Mouse (Mus musculus): ENCODE data around the gene Usp53.
"Not testable (repeated sequence)": the region's sequence is repeated elsewhere in the genome, so short reads cannot be mapped to it uniquely, and the experiment has no call there.

Usp53 gene

DNA sequence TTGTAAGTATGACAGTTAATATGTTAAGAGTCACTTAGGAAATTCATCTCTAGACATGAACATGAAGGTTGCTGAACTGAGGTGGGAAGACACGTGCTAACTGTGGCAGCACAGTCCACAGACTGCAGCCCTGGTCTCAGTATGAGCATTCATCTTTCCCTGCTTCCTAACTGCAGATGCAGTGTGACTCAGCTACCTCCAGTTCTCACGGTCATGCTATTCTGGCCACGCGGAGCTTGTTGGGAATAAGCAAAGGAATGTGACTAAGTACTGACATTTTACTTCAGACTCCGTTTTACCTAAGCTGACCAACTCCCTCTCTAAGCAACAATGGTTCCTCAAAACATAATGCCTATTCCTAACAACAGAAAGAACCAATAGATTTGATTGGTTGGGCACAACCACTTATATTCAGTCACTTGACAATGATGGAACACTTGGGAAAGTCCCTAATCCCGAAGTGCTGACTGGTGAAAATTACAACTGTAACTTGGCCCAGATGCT is 40.9 kb downstream of the Usp53 start:
- DNase-seq = no peak

DNA sequence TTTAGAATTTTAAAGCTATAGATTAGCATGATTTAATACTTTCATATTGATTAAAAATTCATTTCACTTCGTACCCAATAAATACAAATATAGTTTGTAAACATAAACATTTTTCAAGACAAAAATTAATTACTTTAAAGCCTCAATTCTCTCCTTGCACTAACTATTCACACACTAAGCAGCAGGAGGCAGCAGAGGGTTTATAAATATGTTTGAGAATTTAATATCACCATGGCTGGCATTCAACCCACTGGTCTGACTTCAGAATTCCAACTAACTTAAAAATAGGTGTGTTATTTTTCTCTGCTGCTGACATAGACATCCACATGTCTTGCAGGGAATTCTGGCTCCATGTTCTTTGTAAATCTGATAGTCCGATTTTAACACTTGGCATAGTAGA is 45.1 kb downstream of the Usp53 start:
- no peak for DNase-seq

DNA sequence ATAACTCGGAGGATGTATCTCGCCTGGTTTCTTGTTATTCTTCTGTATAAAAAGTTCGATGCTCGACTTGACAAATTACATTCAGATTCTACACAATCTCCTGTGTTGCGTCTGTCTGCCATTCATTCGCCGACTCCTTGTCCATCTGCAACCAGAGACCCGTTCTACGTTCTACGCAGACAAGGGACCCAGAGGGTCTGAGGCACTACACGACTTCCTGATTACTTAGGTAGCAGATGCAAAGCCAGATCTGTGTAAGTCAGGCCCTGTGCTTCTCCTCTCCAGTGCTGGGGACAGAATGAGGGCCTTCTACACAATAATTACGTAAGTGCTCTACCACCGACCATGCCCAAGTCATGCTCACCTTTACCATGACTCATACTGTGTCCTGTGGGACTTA is 47.1 kb downstream of the Usp53 start:
- DNase-seq = not testable (repeated sequence)

DNA sequence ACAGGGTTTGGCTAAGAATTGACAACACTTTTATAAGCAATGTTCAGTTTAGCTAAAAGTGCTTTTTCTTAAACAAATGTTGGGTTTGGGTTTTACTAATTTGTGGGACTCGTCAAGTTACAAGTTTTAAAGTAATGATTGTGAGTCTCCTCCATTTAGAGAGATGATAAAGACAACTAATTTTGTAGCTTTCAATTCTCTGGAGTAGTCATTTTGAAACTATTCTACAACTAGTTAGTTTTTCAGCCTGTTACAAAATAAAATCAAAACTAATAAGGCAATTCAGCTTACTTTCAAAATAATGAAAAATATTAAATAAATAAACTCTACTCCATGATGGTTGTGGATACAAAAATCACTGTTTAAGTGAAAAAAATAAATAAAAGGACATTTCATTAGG is 51.8 kb downstream of the Usp53 start:
- no peak for DNase-seq

DNA sequence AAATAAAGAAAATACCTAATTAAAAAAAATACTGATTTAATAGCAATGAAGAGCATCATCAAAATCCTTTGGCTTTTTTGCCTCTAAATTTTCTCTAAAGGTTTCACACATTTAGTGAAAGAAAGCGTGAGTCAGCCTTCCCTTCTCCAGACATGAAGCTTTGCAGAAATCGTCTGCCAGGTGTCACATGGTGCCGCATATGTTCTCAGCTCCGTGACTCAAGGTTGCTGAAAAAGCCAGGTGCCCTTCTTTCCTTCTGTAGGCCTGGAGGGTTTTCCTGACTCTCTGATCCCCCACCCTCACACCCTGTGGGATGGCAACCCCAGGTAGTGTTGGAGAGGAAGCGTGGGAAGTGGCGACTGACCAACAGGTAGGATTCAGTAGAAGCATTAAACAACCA is 54.6 kb downstream of the Usp53 start:
- DNase-seq = no peak

DNA sequence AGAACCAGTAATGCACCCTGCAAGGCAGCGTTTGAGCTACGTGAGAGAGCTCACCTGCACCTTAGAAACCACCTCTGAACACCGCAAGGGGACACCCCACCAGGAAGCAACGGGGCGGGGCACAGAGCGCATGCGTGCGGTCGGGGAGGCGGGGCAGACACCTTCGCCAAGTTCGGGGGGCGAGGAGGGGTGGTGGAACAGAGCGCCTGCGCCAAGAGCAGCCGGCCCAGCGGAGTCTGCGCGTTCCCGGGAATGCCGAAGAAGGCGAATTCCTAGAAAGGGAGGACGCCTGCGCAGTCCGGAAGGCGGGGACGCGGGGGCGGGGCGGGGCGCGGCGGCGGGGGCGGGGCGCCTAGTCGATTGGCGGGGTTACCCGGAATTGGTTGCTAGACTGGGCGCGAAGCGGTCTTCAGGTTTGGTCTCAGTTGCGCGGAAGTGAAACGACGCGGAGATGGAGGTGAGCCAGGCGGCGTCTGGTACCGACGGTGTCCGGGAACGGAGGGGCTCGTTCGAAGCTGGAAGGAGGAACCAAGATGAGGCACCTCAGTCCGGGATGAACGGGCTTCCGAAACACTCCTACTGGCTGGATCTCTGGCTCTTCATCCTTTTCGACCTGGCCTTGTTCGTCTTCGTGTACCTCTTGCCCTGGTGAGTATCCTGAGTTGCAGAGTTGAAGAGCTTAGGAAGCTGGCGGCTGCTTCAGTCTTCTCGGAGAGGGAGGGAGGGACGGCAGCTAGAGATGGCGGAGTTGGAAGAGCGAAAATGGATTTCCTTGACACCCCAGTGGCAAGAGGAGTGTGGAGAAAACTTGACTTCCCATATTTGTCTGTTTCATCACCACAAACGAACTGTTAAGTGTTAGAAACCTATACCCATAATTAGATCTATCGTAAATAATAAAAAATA is 60.0 kb downstream of the Usp53 start, which contains the start of gene 1810037I17Rik:
1810037I17Rik (plus strand) TSS at position 195 of the 906 bp plus-strand sequence.
- peak; percentile 93 to 94 for DNase-seq

DNA sequence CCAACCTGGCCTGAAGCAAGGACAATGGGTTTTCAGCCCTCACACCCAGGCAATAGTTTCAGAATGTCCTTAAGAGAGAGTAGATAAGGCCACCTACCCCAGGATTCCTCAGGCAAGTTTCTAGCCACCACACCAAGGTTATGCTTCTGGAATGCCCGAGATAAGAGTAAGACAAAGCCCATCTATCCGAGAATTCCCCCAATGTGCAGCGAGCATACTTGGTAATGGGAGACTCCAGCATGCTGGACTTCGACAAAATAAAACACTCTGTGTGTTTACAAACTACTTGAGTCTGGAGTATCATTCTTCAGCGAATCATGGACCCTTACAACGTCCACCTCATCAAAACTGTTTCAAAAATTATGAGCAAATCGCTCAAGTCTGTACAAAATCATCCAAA is 61.2 kb downstream of the Usp53 start:
- no peak for DNase-seq

DNA sequence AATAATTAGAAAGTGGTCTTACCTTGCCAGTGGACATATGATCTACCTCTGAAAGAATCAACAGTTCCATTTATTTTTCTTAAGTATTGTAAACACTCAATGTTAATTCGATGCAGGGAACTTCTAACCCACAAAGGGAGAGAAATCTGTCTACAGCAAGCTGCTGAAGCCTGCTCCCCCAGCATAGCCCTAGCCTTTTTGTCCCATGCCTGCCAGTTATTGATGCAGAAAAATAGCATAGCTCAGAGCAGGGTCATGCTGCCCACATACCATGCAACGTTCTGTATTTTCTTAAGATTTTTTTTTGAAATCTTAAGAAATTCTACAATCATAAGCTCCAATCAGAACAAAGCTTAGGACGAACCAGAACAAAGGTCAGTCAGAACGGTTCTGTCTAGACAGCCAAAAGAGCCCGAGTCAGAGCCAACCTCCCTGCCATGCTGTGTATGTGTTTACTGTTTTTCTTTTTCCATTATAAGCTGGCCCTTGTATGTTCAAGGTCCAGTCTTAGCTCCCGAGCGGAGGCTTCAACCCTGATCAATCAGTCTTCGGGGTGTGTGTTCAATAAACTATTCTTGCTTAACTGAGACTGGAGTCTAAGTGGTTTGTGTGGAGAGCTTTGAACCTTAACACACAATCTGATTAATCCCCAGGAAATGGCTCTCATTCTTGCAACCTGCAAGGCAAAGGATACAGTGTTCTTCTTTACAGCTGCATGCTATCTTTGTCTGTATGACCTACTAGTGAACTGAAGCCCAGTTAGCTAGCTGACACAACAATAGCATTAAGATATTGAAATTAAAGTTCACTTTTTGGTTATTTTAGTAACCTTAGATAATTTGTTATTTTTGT is 62.4 kb downstream of the Usp53 start:
- DNase-seq = no peak

DNA sequence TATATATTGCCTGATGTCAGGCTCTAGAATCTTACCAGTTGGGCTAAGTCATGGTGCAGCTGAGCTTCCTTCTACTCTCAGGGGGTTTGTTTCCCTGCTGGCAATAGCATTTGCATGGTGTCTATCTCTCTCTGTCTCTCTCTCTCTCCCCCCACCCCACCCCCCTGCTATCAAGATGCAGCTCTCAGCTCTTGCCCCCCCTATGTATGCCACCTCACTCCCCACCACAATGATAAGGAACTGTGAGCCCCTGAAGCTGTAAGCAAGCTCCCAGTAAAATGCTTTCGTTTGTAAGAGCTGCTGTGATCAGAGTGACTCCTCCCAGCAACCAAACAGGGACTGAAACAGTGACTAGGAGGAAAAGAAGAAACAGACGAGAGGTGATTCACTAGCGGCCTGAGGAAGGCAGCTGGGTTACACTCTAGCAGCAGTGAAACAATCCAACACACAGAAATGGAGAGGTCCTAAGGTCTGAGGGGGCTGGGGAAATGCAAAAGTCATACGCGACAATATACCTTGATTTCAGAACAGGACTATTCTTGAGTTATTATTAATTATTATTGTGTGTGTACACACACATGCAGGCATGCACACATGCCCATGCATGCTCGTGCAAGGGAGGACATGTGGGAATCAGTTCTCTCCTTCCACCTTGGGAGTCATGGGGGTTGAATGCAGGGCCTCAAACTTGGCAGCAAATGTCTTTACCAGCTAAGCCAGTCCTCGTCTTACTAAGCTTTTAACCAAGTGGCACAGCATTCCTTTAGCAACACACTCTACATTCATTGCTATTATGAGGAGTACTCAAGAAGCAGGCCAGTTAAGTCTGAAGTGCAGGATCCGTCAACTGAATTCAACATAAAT is 63.5 kb downstream of the Usp53 start:
- DNase-seq = no peak

DNA sequence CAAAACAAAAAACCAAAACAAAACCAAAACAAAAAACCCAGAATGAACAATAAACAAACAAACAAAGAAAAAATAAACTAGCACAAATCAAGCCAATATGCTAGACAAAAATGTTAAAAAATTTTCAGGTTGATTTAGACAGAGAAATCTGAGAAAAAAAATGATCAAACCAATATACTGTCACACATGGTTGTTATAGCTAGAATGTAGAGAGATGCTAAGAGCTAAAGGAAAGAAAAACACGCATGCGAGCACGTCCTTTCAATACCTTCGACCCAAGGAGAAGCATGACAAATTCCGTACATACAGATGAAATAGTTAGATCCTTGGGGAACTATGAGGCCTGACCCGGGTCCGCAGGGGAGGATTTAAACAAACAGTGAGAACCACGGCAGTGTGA is 65.0 kb downstream of the Usp53 start, which contains the start of gene Gm10959:
Gm10959 (minus strand) TSS at position 101 of the 400 bp plus-strand sequence.
- no peak for DNase-seq

DNA sequence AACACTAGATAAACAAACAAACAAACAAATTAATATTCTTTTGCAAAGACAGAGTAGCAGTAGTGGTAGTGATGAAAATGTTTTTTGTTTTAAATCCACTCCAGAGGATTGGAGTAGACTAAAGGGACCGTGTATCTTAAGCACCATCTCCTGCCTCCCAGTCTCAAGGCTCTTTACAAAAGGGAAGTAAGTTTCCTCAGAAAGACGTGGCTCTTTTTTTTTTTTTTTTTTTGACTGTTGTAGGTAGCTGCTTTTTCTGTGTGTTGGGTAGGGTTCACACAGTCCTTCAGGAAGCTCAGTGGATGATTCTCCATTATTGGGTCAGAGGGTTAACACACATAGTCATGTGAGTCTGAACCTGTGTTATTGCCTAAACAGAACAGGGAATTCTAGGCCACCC is 65.6 kb downstream of the Usp53 start:
- DNase-seq = no peak

DNA sequence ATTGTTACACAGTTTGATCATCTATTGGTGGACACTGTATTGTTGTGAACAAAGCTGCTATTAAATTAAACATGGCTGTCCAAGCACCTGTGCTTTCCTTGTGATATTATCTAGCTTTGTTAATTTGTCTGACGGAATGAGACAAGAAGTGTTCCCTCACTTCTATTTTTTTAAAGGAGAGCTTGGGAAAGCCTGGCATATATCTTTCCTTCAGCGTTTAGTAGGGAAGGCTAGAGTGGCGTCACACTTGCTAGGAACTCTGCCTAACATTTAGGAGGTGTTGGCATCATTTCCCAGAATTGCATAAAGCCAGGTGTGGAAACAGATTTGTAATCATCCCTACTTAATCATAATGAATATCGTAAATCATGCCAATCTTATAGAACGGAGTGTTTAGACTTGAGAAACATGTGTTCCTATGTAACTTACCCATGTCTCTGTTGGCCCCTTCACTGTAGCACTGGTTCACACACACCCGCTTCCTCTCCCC is 68.1 kb downstream of the Usp53 start:
- no peak for DNase-seq

DNA sequence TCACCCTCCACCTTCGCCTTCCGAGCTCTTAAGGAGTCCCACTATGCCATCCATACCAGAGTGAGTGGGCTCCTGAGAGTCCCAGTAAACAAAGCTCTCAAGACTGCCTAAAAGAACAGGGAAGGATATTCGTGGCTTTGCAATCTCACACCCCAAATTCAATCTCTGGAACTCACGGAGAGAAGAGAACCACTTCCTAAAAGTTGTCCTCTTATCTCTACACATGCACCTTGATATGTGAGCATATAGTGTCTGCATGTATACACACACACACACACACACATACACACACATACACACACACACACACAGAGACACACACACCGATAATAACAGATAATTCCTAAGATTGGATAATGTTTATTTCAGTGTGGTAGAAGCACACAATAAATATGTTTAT is 68.8 kb downstream of the Usp53 start:
- DNase-seq = no peak

DNA sequence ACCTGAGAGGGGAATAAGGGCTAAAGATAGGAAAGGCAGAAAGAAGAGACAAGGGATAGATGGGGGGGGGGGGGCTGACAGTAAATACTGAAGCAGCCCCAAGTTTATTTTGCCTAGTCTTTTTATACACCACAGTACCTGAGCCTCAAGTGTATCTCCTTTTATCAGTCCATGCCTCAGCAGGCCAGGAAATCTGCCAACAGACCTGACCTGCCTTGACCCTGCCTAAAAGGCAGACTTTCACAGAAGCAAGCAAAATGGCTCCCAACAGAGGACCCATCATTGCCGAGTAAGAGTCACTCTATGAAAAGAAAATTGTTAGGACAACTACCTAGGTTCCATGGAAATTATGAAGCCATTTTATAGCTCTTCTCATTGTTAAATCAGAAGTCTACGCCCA is 76.5 kb downstream of the Usp53 start:
- no peak for DNase-seq

DNA sequence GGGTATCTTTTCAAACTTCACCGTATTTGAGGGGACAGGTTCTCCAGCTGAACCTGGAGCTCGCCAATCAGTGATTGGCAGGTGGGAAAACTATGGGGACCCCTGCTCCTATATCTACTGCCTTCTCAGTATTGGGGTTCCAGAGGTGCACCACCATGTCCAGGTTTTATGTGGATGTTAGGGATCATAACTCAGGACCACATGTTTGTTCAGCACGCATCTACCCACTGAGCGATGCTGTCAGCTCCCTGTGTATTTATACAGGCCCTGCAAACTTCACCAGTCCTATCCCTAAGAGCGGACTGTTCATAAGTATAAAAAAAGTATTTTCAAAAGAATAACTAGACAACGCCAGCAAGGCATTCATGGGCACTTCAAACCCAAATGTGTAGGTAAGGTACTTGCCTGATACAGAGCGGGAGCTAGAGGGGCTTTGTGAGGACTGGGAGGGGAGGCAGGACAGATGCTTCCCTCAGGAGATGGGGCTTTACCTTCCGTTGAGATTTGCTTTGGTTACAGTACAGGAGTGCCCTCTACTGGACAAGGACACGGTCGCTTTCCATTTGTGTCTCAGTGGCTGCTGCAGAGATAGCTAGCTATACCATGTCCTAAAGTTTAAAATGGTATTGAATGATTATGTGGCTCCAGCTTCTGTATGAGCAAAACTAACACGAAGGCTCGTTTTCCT is 80.4 kb downstream of the Usp53 start:
- no peak for DNase-seq

DNA sequence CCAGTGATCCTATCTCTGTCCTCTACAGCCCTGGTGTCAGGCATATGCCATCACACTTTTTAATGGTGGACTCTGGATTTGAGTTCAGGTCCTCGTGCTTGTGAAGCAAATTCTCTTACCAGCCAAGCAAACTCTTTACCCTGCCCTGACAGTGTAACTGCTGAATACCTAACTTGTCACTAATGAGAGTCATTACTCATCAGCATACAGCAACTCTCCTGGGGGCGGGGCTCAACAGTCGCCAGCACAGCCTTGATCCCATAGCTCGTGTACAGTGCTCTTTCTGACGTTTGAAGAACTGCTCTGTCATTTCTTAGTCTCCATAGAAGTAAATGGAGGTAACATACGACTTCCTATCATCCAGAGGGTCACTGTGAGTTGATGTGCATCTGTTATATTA is 86.1 kb downstream of the Usp53 start:
- DNase-seq = no peak

DNA sequence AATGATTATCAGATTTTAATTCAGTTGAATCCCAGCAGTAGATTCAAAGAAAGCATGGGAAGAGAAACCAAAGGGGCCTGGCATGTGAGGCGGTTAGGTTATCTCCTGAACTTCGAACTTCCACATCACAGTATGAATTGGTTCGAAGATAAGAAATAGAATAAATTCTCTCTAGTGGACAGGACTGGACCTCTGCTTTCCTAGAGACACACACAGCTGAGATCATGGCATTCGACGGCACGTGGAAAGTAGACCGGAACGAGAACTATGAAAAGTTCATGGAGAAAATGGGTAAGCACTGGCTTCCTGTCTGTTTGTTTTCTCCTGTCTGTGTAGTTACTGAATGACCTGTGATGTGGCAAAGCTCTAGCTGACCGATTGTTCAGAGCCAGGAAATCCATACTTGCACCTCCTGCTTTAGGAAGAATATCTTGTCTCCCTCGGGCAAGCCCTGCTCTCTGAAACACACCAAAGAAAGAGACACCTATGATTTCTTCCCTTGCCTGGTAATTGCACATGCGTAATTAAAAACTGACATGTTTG is 89.0 kb downstream of the Usp53 start:
- no peak for DNase-seq

DNA sequence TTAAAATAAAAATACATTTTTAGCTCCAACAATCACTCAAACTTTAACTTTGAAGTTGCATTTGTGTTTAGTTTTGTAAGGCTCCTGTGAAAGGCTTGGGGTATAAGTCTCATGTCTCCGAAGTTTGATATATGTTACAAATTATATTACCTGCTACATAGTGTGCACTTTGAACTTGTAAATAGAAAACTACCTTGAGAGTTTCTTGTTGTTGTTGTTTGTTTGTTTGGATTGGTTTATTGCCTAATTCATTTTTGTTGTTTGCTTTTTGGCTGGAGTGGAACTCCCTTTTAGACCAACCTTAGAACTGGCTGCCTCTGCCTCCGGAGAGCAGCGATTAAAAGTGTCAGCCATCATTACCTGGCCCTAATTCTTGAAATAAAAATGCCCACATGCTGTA is 89.5 kb downstream of the Usp53 start, which contains the start of gene Fabp2:
Fabp2 (plus strand) TSS at position 301 of the 400 bp plus-strand sequence.
- no peak for DNase-seq

DNA sequence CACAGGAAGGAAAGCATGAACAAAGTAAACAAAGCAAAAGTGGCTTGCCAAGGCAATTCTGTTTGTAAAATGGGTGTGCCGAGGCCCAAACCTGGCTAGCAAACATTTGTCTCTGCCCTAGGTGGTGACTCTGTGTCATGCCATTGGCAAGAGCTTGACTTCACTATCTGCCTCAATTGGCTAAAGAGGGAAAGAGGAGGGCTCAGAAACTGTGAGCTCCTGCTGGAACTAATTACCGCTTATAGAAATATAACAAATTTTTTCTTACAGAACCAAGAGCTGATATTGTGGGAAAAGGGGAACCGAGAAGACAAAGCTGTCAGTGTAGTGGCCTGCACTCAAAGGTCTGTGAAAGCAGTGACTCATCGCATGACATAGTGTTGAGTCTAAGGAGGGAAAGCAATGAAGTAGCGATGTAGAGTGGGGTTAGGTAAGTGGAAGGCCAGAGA is 95.9 kb downstream of the Usp53 start:
- DNase-seq = no peak

DNA sequence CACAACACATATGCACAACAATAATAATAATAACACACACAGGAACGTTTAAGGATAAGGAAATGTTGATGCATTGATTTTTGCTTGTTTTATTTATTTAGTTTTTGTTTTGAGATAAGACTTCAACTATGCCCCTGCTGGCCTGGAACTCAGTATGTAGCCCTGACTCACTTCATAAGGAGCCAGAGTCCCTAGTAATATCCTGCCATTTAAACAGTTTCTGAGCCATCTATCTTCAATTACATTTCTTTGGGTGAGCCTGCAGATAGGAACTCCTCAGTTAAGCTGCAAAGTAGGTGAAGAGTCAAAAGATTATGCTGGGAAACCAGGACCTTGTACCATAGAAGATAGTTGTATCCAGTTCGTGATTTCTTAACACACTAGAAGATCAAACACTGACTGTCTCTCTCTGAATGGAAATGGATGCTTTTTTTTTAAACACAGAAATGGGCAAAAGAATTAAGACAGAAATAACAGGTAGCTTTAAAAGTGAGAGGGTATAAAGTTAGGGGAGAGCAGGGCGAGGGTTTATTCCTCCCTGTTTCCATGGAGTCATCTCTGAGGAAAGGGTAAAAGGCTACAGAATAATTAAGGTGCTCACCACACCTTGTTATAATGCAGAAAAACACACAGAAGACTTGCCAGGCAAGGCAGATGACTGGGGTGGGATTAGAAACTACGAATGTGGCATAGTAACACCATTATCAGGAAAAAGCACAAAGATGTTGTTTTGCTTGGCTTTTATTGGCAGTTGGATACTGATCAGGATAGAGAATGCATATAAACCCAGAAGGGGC is 96.6 kb downstream of the Usp53 start:
- DNase-seq = no peak

Measured in thymus, adult 18-20 months (tissue).